ENCODE assay signal across 8 mouse cellular contexts in genomic region chr4:155812665-155813181, GRCm38 (mm10). TPM values are rescaled to one million over a fixed set of nuclear protein-coding genes. Genes with fewer than 3 reads are reported as not detected.
DNase-seq lines count a peak whose midpoint lies in the region; ATAC-seq and TF ChIP-seq lines count a peak whose summit lies in the region.

No protein-coding gene starts in this region.

- peak; percentile 36 for ATAC-seq in intestine, postnatal 0 days
- ATAC-seq in megakaryocyte, adult 5-6 weeks (ENCODE audit: poor library complexity, severe bottlenecking), result peak; percentile 16; the same call in 1 of the 2 replicates

- H3K4me1 ChIP-seq in forebrain, embryonic 10.5 days, result peaks cover 28% of the 10 kb centered on the region
- no peaks in the 10 kb centered on the region for H3K4me1 ChIP-seq in intestine, postnatal 0 days (replicated peaks; ENCODE audit: control insufficient read depth, insufficient read depth, low read length)

- H3K4me2 ChIP-seq in intestine, postnatal 0 days (replicated peaks; ENCODE audit: low read depth), result peak overlapping the region; percentile 72

- peak overlapping the region; percentile 98 for H3K27ac ChIP-seq in forebrain, embryonic 10.5 days
- peak overlapping the region; percentile 94 for H3K27ac ChIP-seq in intestine, postnatal 0 days (ENCODE audit: low read depth, low read length)

- peak; percentile 28 for DNase-seq in kidney, adult 18-20 months
- DNase-seq in kidney, adult 9 months, result no peak
- peak; percentile 66 for DNase-seq in NIH3T3 (ENCODE audit: low read depth)
- DNase-seq in forebrain, embryonic 10.5 days (ENCODE audit: extremely low spot score, low spot score), result peak; percentile 34
- peak; percentile 70 for DNase-seq in testis, postnatal 10 days (ENCODE audit: low spot score)
- no peak for DNase-seq in urinary bladder, adult 18-20 months (ENCODE audit: low spot score in 2 of 2)

- H3K27me3 ChIP-seq in forebrain, embryonic 10.5 days (ENCODE audit: poor library complexity, severe bottlenecking), result no peaks in the 10 kb centered on the region
- H3K27me3 ChIP-seq in intestine, postnatal 0 days (replicated peaks; ENCODE audit: control insufficient read depth, insufficient read depth, low read length), result no peaks in the 10 kb centered on the region

- H3K9me3 ChIP-seq in forebrain, embryonic 10.5 days, result no peaks in the 10 kb centered on the region
- H3K9me3 ChIP-seq in intestine, postnatal 0 days (ENCODE audit: control insufficient read depth), result no peaks in the 10 kb centered on the region

- WGBS in forebrain, embryonic 10.5 days, result under 1% methylated on average over 49 of the region's 49 CpGs
- under 1% methylated on average over 49 of the region's 49 CpGs for WGBS in intestine, postnatal 0 days

- no peak for TF ChIP-seq CTCF in intestine, postnatal 0 days (IDR thresholded peaks at IDR 0.05; ENCODE audit: low read depth)

- H3K4me3 ChIP-seq in forebrain, embryonic 10.5 days, result peak overlapping the region; percentile 100
- H3K4me3 ChIP-seq in intestine, postnatal 0 days (ENCODE audit: low read depth, low read length), result peak overlapping the region; percentile 100

- H3K36me3 ChIP-seq in forebrain, embryonic 10.5 days (replicated peaks), result peaks cover 80% of the 10 kb centered on the region
- H3K36me3 ChIP-seq in intestine, postnatal 0 days (ENCODE audit: control insufficient read depth, insufficient read depth), result peaks cover 58% of the 10 kb centered on the region

- peak overlapping the region; percentile 99 for H3K9ac ChIP-seq in intestine, postnatal 0 days (ENCODE audit: low read depth, low read length)

RNA-seq across cellular contexts. Expression of gene Ccnl2, which starts 0.4 kb away (rescaled TPM):
- 166 and 168 TPM in 2 replicates for polyA plus RNA-seq in forebrain, embryonic 10.5 days (2016; fragmentation: Nextera tagmentation; extraction: Ambion mirVana)
- 54.7 and 65.1 TPM in 2 replicates for polyA plus RNA-seq in intestine, postnatal 0 days (2015; fragmentation: Nextera tagmentation; extraction: Ambion mirVana)
- total RNA-seq in megakaryocyte, adult 5-6 weeks (2015), result 65.8 and 69.8 TPM in 2 replicates
- 93.7 and 95.6 TPM in 2 replicates for total RNA-seq in megakaryocyte, adult 5-6 weeks (2017)

RNA-seq across cellular contexts. Expression of gene Mrpl20, which starts 10.0 kb away (rescaled TPM):
- polyA plus RNA-seq in forebrain, embryonic 10.5 days (2016; fragmentation: Nextera tagmentation; extraction: Ambion mirVana), result 253 and 258 TPM in 2 replicates
- polyA plus RNA-seq in intestine, postnatal 0 days (2015; fragmentation: Nextera tagmentation; extraction: Ambion mirVana), result 203 and 212 TPM in 2 replicates
- 131 and 139 TPM in 2 replicates for total RNA-seq in megakaryocyte, adult 5-6 weeks (2015)
- total RNA-seq in megakaryocyte, adult 5-6 weeks (2017), result 49.5 and 50.2 TPM in 2 replicates

RNA-seq across cellular contexts. Expression of gene Aurkaip1, which starts 18.3 kb away (rescaled TPM):
- 165 and 172 TPM in 2 replicates for polyA plus RNA-seq in forebrain, embryonic 10.5 days (2016; fragmentation: Nextera tagmentation; extraction: Ambion mirVana)
- polyA plus RNA-seq in intestine, postnatal 0 days (2015; fragmentation: Nextera tagmentation; extraction: Ambion mirVana), result 152 and 153 TPM in 2 replicates
- 99.7 and 101 TPM in 2 replicates for total RNA-seq in megakaryocyte, adult 5-6 weeks (2015)
- total RNA-seq in megakaryocyte, adult 5-6 weeks (2017), result 131 and 143 TPM in 2 replicates

RNA-seq across cellular contexts. Expression of gene Ankrd65, which starts 22.5 kb away (rescaled TPM):
- not detected in 2 replicates for polyA plus RNA-seq in forebrain, embryonic 10.5 days (2016; fragmentation: Nextera tagmentation; extraction: Ambion mirVana)
- polyA plus RNA-seq in intestine, postnatal 0 days (2015; fragmentation: Nextera tagmentation; extraction: Ambion mirVana), result not detected in 2 replicates
- total RNA-seq in megakaryocyte, adult 5-6 weeks (2015), result not detected in 2 replicates
- not detected in 2 replicates for total RNA-seq in megakaryocyte, adult 5-6 weeks (2017)

RNA-seq across cellular contexts. Expression of gene Mxra8, which starts 26.8 kb away (rescaled TPM):
- 37.6 and 39.4 TPM in 2 replicates for polyA plus RNA-seq in forebrain, embryonic 10.5 days (2016; fragmentation: Nextera tagmentation; extraction: Ambion mirVana)
- 38.5 and 39.9 TPM in 2 replicates for polyA plus RNA-seq in intestine, postnatal 0 days (2015; fragmentation: Nextera tagmentation; extraction: Ambion mirVana)
- not detected in 2 replicates for total RNA-seq in megakaryocyte, adult 5-6 weeks (2015)
- total RNA-seq in megakaryocyte, adult 5-6 weeks (2017), result 1.2 TPM in 2 replicates

Comparison
In these comparisons a context has a peak if more than half of its experiments do, and no peak if none do; other contexts are left out.
1. DNase-seq: peak in kidney, adult 18-20 months (single experiment), NIH3T3 (single experiment), forebrain, embryonic 10.5 days (single experiment) and testis, postnatal 10 days (single experiment); none in kidney, adult 9 months (single experiment) and urinary bladder, adult 18-20 months (0 of 2).